Mouse (Mus musculus): ENCODE results near the gene Selenoh. TPM values are rescaled to one million over a fixed set of nuclear protein-coding genes. Genes with fewer than 3 reads are reported as not detected.

Selenoh gene
- 211 and 227 TPM in 2 replicates for polyA plus RNA-seq (2015; fragmentation: Nextera tagmentation; extraction: Ambion mirVana)

DNA sequence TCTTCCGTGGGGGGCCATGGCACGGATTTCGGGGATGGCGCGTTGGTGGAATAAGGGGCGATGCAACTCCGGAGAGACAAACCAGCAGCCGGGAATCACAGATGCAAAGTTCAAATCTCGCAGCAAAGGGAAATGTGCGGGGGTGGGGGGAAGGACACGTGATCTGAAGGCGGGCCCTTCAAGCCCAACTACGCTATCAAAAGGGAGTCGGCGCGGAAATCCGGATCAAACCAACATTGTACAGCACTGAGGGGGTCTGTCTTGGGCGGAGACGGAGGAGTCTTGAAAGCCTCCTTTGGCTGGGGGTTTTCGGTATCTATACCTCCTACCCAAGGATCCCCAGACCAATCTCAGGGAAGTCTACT, at the start of gene Selenoh:
Gene Selenoh, minus strand, starts transcription at position 202 of the 365 bp plus-strand sequence.
- H3K27me3 ChIP-seq, result no peaks in the 10 kb centered on the region

DNA sequence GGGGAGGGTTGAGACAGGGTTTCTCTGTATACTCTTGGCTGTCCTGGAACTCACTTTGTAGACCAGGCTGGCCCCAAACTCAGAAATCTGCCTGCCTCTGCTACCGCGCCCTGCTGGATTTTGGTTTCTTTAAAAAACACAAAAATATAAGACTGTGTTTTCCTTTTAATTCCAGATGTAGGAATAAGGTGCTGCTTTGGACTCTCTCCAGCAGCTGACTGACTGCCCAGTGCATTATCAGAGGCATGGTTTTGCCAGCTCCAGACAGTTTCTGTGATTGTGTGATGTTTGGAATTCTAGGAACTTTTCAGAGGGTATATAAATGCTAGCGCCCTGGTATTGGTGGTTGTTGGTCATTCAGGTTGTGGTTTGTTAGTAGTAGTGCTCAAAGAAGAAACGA, 46.8 kb upstream of the Selenoh start:
- Histone ChIP-seq H3K4me1 (peaks cover 11% of the 10 kb centered on the region), H3K4me3 (no peak overlapping the region), H3K27me3 (no peaks in the 10 kb centered on the region), H3K9ac (no peak overlapping the region), H3K36me3 (peaks cover 6% of the 10 kb centered on the region; the same call in 1 of the 2 replicates), H3K9me3 (no peaks in the 10 kb centered on the region), H3K27ac (no peak overlapping the region), H3K4me2 (no peak overlapping the region)
- ATAC-seq (ENCODE audit: insufficient number of reproducible peaks, low FRiP score, low TSS enrichment, low read depth), result no peak
- 92% methylated on average over 4 of the region's 4 CpGs for WGBS

More for the DNA sequence above, at the start of gene Selenoh:
- peak within 1 kb of the TSS; percentile 83 for H3K9ac ChIP-seq
- H3K9me3 ChIP-seq, result no peaks in the 10 kb centered on the region
- H3K4me1 ChIP-seq, result peaks cover 14% of the 10 kb centered on the region; the same call in 1 of the 2 replicates
- peak within 1 kb of the TSS; percentile 91 for H3K27ac ChIP-seq
- WGBS, result under 1% methylated on average over 20 of the region's 20 CpGs
- peak within 1 kb of the TSS; percentile 80 for H3K4me3 ChIP-seq
- peak within 1 kb of the TSS; percentile 63 for H3K4me2 ChIP-seq
- peaks cover 39% of the 10 kb centered on the region for H3K36me3 ChIP-seq
- peak; percentile 93 for ATAC-seq (ENCODE audit: insufficient number of reproducible peaks, low FRiP score, low TSS enrichment, low read depth)

DNA sequence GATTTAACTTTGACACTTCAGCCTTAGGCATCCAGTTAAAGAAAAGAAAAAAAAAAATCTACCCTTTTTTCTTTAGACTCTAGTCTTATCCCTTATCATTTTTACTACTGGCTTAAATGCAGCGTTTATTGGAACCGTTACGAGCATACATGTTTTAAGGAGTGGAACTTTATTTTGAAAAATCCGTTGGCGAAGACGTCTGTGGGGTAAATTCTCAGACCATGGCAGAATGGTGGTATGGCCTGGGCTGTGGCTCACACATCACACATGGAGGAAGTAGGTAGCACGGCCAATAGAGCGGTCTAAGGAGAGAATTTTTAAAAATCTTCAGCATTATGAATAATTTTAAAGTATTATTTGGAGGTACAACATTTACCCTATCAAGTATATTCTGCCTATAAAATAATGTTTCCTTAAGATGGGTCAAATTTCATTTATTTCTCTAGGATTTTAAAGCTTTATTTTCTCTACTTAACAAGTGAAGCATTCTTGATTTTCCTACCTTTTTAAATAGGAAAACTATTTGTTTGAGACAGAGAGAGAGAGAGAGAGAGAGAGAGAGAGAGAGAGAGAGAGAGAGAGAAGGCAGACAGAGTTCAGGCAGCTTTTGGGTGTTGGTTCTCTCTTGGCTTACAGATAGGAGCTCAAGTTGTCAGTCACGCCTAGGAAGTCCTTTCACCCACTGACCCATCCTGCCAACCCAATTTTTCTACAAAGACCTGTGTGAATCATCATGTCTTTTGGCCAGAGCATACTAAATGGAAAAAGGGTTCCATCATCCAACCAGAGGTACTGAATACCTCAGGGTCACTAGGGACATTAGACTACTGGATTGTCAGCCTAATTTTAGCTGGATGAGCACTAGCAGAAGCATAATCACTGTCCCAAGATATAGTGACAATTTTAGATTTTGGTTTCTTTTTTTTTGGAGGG, 46.1 kb upstream of the Selenoh start:
- Histone ChIP-seq H3K4me3 (peak overlapping the region; percentile 91), H3K27me3 (no peaks in the 10 kb centered on the region), H3K27ac (peak overlapping the region; percentile 99), H3K36me3 (peaks cover 4% of the 10 kb centered on the region; the same call in 1 of the 2 replicates), H3K9ac (peak overlapping the region; percentile 56; the same call in 1 of the 2 replicates), H3K4me1 (peaks cover 11% of the 10 kb centered on the region), H3K9me3 (no peaks in the 10 kb centered on the region), H3K4me2 (peak overlapping the region; percentile 80)
- 31% methylated on average over 9 of the region's 9 CpGs for WGBS
- no peak for ATAC-seq (ENCODE audit: insufficient number of reproducible peaks, low FRiP score, low TSS enrichment, low read depth)

DNA sequence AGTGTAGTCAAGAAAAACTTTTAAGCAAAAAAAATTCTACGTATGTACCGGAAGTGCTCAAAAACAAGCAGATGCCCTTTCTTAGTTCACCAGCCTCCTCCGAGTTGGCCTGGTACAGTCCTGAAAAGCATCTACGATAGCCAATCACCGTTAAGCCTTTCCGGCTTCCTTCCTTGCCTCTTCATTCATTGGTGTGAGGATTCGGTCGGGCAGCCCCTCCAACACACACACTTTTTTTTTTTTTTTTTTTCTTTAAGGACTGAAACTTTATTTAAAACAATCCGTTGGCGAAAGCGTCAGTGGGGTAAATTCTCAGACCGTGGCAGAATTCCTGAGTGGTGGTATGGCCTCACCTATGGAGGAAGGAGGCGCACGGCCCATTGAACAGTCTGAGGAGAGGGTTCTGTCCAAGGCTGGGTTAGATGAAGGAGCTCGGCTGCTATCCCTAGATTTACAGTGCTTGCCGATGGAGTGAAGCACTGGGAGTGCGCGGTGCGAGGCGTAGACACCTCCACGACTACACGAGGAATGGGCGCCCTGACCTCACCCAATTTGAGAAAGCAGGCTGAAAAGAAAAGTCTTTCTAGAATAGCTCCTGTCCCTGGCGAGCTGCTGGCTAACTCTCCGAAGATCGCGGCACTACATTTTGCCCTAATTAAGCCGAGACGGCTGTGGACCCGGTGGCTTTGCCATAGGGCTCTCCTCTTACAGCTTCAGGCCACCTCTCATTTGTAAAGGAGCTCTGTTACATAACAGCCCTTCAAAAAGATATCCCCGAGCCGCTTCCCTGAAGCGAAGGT, 45.2 kb upstream of the Selenoh start:
- WGBS, result under 1% methylated on average over 33 of the region's 33 CpGs
- Histone ChIP-seq H3K9me3 (no peaks in the 10 kb centered on the region), H3K4me3 (peak overlapping the region; percentile 91), H3K4me2 (peak overlapping the region; percentile 80), H3K36me3 (peaks cover under 1% of the 10 kb centered on the region), H3K27ac (peak overlapping the region; percentile 99), H3K4me1 (peaks cover 11% of the 10 kb centered on the region), H3K9ac (peak overlapping the region; percentile 56), H3K27me3 (no peaks in the 10 kb centered on the region)
- peak; percentile 96 for ATAC-seq (ENCODE audit: insufficient number of reproducible peaks, low FRiP score, low TSS enrichment, low read depth)

DNA sequence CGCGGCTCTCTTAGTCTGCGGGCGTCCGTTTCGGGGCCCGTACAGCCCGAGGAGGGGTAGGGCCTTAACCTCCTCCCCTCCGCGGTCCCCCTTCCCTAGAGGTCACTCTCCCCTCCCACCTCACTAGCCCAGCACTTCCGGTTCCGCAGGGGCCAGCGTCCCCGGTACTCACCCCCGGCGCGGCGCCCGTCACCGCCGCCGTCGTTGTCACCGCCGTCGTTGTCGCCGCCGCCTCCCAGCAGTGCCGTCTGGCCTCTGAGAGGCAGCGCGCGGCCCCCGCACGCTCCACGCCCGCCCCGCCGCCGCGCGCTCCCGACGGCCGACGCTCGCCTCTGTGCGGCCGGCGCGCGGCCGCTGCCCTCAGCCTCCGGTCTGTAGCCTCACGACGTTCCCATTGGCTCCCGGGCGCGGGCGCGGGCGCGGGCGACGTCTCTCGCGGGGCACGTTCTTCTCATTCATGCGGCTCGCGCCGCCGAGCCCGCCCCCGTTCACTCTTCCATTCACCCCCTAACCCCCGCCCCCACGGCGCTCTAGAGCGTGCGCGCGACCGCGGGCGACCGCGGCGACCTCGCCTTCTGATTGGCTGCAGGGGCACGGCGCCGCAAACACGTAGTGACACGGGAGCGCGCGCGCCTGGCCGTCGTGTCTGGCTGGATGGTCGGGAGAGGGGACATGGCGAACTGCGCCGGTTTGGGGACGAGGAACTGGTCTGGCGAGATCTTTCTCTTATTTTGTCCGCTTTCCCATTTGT, 44.4 kb upstream of the Selenoh start, which contains the start of gene Zdhhc5:
Gene Zdhhc5, minus strand, starts transcription at position 370 of the 751 bp plus-strand sequence.
- WGBS, result under 1% methylated on average over 106 of the region's 107 CpGs
- no peaks in the 10 kb centered on the region for H3K9me3 ChIP-seq

GRCm38 (mm10) chr2:84714422-84714810, 43.8 kb upstream of the Selenoh start:
- Histone ChIP-seq H3K4me2 (peak overlapping the region; percentile 52), H3K27ac (peak overlapping the region; percentile 99), H3K4me3 (peak overlapping the region; percentile 91), H3K36me3 (peaks cover 12% of the 10 kb centered on the region), H3K9me3 (no peaks in the 10 kb centered on the region), H3K9ac (peak overlapping the region; percentile 88), H3K4me1 (peaks cover 11% of the 10 kb centered on the region), H3K27me3 (no peaks in the 10 kb centered on the region)
- WGBS, result 0% methylated on average over 25 of the region's 26 CpGs
- no peak for ATAC-seq (ENCODE audit: insufficient number of reproducible peaks, low FRiP score, low TSS enrichment, low read depth)

More for the DNA sequence above, 44.4 kb upstream of the Selenoh start, which contains the start of gene Zdhhc5:
- peaks cover 11% of the 10 kb centered on the region for H3K4me1 ChIP-seq
- peak within 1 kb of the TSS; percentile 80 for H3K4me2 ChIP-seq
- H3K27ac ChIP-seq, result peak within 1 kb of the TSS; percentile 99
- H3K27me3 ChIP-seq, result no peaks in the 10 kb centered on the region
- peaks cover 8% of the 10 kb centered on the region for H3K36me3 ChIP-seq
- H3K9ac ChIP-seq, result peak within 1 kb of the TSS; percentile 88
- peak; percentile 95 for ATAC-seq (ENCODE audit: insufficient number of reproducible peaks, low FRiP score, low TSS enrichment, low read depth)
- peak within 1 kb of the TSS; percentile 91 for H3K4me3 ChIP-seq

DNA sequence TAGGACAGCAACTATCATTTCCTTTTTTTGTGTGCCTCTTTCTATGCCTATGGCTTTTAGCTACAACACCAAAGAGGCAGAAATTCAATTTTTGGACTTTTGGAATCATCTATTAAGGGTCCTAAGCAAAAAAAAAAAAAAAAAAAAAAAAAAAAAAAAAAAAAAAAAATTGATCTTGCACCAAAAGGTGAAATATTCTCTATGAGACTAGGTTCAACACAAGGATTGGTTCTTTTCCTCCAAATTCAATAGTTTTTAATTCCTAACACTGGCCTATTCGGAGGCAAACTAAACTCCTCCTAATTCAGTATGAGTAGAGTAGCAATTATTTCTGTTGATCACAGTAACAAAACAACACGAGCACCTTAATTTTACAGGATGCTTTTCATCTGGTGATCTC, 41.3 kb upstream of the Selenoh start:
- no peak overlapping the region for H3K4me2 ChIP-seq
- H3K9ac ChIP-seq, result no peak overlapping the region
- no peak overlapping the region for H3K27ac ChIP-seq
- H3K27me3 ChIP-seq, result no peaks in the 10 kb centered on the region
- H3K4me3 ChIP-seq, result no peak overlapping the region
- H3K36me3 ChIP-seq, result peaks cover 21% of the 10 kb centered on the region
- no peak for ATAC-seq (ENCODE audit: insufficient number of reproducible peaks, low FRiP score, low TSS enrichment, low read depth)
- H3K4me1 ChIP-seq, result peaks cover 15% of the 10 kb centered on the region
- WGBS, result 81% methylated on average over 2 of the region's 2 CpGs
- no peaks in the 10 kb centered on the region for H3K9me3 ChIP-seq

DNA sequence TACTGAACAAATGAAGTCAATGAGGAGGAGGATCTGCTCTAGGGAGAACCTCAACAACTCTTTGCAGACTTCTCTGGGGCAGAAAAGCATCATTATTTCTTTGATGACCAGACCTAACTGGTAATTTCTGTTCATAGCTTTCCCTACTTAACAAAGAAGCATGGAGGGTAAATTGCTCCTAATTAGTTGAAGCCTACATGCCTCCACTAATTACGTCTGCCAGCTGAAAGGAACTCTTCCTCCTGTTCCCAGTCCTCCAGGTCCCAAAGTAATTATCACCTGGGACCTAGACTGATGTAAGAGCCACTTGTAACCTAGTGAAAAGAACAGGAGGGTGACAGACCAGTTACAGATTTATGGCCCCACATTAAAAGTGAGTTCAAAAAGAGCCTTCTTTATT, 37.0 kb upstream of the Selenoh start:
- Histone ChIP-seq H3K9ac (no peak overlapping the region), H3K27me3 (no peaks in the 10 kb centered on the region), H3K4me1 (0 out of 2 replicates have a peak, but pooled peaks cover 4% of the 10 kb centered on the region), H3K9me3 (no peaks in the 10 kb centered on the region), H3K4me3 (no peak overlapping the region), H3K27ac (no peak overlapping the region), H3K36me3 (peaks cover 37% of the 10 kb centered on the region), H3K4me2 (no peak overlapping the region)
- 27% methylated on average over 1 of the region's 1 CpGs for WGBS
- ATAC-seq (ENCODE audit: insufficient number of reproducible peaks, low FRiP score, low TSS enrichment, low read depth), result no peak

DNA sequence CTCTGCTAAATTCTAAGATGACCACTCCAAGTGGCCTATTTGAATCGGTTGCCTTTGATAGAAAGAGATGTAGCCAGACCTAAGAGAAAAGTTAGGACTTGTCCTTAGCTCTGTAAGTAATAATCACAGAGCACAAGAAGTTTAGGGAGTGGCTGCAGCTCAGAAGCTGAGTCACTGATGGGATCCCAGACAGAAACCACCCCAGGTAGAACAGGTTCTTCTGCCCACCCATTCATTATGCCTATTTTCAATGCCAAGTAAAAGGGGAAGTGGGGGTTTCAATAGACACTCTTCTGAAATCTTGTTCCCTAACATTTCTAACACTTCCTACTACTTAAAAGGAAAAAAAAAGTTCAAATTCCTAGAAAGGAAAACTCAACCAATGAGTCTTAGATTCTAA, 34.7 kb upstream of the Selenoh start:
- H3K9me3 ChIP-seq, result no peaks in the 10 kb centered on the region
- H3K36me3 ChIP-seq, result peaks cover 39% of the 10 kb centered on the region
- H3K4me2 ChIP-seq, result no peak overlapping the region

DNA sequence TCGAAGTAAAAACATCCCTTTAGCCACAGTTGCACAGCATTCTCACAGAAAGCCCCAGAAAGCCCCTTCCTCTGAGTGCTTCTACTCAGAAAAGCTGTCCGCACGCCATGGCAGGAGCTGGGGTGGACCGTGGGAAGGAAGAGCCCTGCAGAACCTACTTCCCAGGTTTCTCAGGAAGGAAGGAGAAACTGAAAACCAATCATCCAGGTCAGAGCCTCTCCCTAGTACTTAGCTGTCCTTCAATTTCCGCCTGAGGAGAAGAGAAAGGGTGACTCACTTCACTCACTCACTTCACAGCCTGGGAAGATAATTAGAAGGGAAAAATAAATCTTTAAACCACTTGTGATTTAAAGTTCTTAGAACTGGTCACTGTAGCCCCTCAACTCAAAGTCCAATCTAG, 33.8 kb upstream of the Selenoh start:
- H3K4me1 ChIP-seq, result 0 out of 2 replicates have a peak, but pooled peaks cover 4% of the 10 kb centered on the region
- H3K36me3 ChIP-seq, result peaks cover 35% of the 10 kb centered on the region
- WGBS, result 75% methylated on average over 5 of the region's 5 CpGs
- H3K4me2 ChIP-seq, result no peak overlapping the region
- ATAC-seq (ENCODE audit: insufficient number of reproducible peaks, low FRiP score, low TSS enrichment, low read depth), result no peak
- no peaks in the 10 kb centered on the region for H3K27me3 ChIP-seq
- no peak overlapping the region for H3K4me3 ChIP-seq
- peak overlapping the region; percentile 47; the same call in 1 of the 2 replicates for H3K27ac ChIP-seq
- H3K9me3 ChIP-seq, result no peaks in the 10 kb centered on the region
- H3K9ac ChIP-seq, result no peak overlapping the region

More for the DNA sequence above, 34.7 kb upstream of the Selenoh start:
- Histone ChIP-seq H3K4me3 (no peak overlapping the region), H3K9ac (no peak overlapping the region), H3K27ac (no peak overlapping the region), H3K27me3 (no peaks in the 10 kb centered on the region), H3K4me1 (0 out of 2 replicates have a peak, but pooled peaks cover 4% of the 10 kb centered on the region)
- 74% methylated on average over 1 of the region's 1 CpGs for WGBS
- ATAC-seq (ENCODE audit: insufficient number of reproducible peaks, low FRiP score, low TSS enrichment, low read depth), result no peak

- H3K9me3 ChIP-seq, result no peaks in the 10 kb centered on the region
- no peak overlapping the region for H3K4me3 ChIP-seq
- no peak overlapping the region for H3K4me2 ChIP-seq
- H3K27me3 ChIP-seq, result no peaks in the 10 kb centered on the region
- WGBS, result 94% methylated on average over 1 of the region's 1 CpGs
- H3K4me1 ChIP-seq, result 0 out of 2 replicates have a peak, but pooled peaks cover 4% of the 10 kb centered on the region
- no peak overlapping the region for H3K9ac ChIP-seq
- H3K36me3 ChIP-seq, result peaks cover 37% of the 10 kb centered on the region
- ATAC-seq (ENCODE audit: insufficient number of reproducible peaks, low FRiP score, low TSS enrichment, low read depth), result no peak
- H3K27ac ChIP-seq, result no peak overlapping the region
Measured at GRCm38 (mm10) chr2:84703497-84703896, 32.9 kb upstream of the Selenoh start.
